Mouse (Mus musculus) MEL (cell line): ENCODE data around the gene Olfr13. TPM values are rescaled to one million over a fixed set of nuclear protein-coding genes. Genes with fewer than 3 reads are reported as not detected.
"Not testable (repeated sequence)": the region's sequence is repeated elsewhere in the genome, so short reads cannot be mapped to it uniquely, and the experiment has no call there.

Experiments used
- DNase-seq: peaks from one replicate; pipeline ENCODE4 v3.0.0; 2011; ENCODE audit warnings: low read depth, low spot score
- H3K27ac ChIP-seq: 2 replicates; pipeline ENCODE4 v1.5.1; 2012; ENCODE audit warnings: low read depth, mild to moderate bottlenecking, control low read depth, low read length, moderate library complexity; ENCODE audit not compliant: control insufficient read depth
- H3K27me3 ChIP-seq, 2 experiments: fragments of 150-350 bp in 1 of 2; sonication (generic) in 1 of 2; 2 replicates each; pipeline ENCODE4 v1.6.1; 2012; ENCODE audit warnings: low read length in 2 of 2, mild to moderate bottlenecking in 2 of 2, improper control_type of control experiment in 1 of 2, moderate library complexity in 1 of 2; ENCODE audit not compliant: insufficient read depth in 2 of 2, control insufficient read depth in 1 of 2
- H3K36me3 ChIP-seq, 2 experiments: 2 replicates each; pipeline ENCODE4 v1.6.1; 2012 to 2014; ENCODE audit warnings: low read length in 2 of 2, improper control_type of control experiment in 1 of 2, inconsistent platforms in 1 of 2, mild to moderate bottlenecking in 1 of 2; ENCODE audit not compliant: insufficient read depth in 2 of 2, control insufficient read depth in 1 of 2
- H3K4me1 ChIP-seq, 2 experiments: fragments of 150-350 bp in 1 of 2; sonication (generic) in 1 of 2; 2 replicates each; pipeline ENCODE4 v1.6.1; 2012; ENCODE audit warnings: low read length in 2 of 2, improper control_type of control experiment in 1 of 2, mild to moderate bottlenecking in 1 of 2; ENCODE audit not compliant: insufficient read depth in 2 of 2, control insufficient read depth in 1 of 2
- H3K4me3 ChIP-seq, 2 experiments: fragments of 150-350 bp in 1 of 2; sonication (generic) in 1 of 2; 2 replicates each; pipeline ENCODE4 v1.5.1; 2012; ENCODE audit warnings: low read depth in 2 of 2, low read length in 2 of 2, mild to moderate bottlenecking in 2 of 2, moderate library complexity in 2 of 2, control low read depth in 1 of 2, improper control_type of control experiment in 1 of 2; ENCODE audit not compliant: control insufficient read depth in 1 of 2, insufficient read depth in 1 of 2
- H3K79me2 ChIP-seq: 2 replicates; pipeline ENCODE4 v1.6.1; 2012; ENCODE audit warnings: mild to moderate bottlenecking, low read length, moderate library complexity; ENCODE audit not compliant: control insufficient read depth, poor library complexity, insufficient read depth
- H3K9ac ChIP-seq: 2 replicates; pipeline ENCODE4 v1.6.1; 2012; ENCODE audit warnings: low read depth, mild to moderate bottlenecking, control low read depth, low read length, moderate library complexity; ENCODE audit not compliant: control insufficient read depth, poor library complexity, severe bottlenecking
- H3K9me3 ChIP-seq: fragments of 150-350 bp; sonication (generic); replicated peaks from 2 replicates; pipeline ENCODE4 v1.6.1; 2012; ENCODE audit warnings: mild to moderate bottlenecking, low read length, improper control_type of control experiment, moderate library complexity; ENCODE audit not compliant: insufficient read depth
- CHD2 ChIP-seq: IDR thresholded peaks from 2 replicates; pipeline ENCODE4 v1.6.1; 2011; ENCODE audit warnings: low read length, improper control_type of control experiment
- CTCF ChIP-seq, 3 experiments: IDR thresholded peaks in 2 of 3; conservative IDR thresholded peaks in 1 of 3; 2 replicates each; pipeline ENCODE4 v1.5.1; 2011 to 2012; ENCODE audit warnings: low read length in 3 of 3, low read depth in 2 of 3, mild to moderate bottlenecking in 2 of 3, improper control_type of control experiment in 1 of 3, inconsistent platforms in 1 of 3, mixed read lengths in 1 of 3, moderate library complexity in 1 of 3; ENCODE audit not compliant: control insufficient read depth in 1 of 3, insufficient read depth in 1 of 3, poor library complexity in 1 of 3, severe bottlenecking in 1 of 3
- EP300 ChIP-seq, 2 experiments: IDR thresholded peaks; 2 replicates each; pipeline ENCODE4 v1.6.1; 2011; ENCODE audit warnings: improper control_type of control experiment in 2 of 2, low read length in 2 of 2, low read depth in 1 of 2, mild to moderate bottlenecking in 1 of 2
- HCFC1 ChIP-seq: IDR thresholded peaks from 2 replicates; pipeline ENCODE4 v1.6.1; 2012; ENCODE audit warnings: low read depth, mild to moderate bottlenecking, inconsistent platforms, low read length, improper control_type of control experiment, moderate library complexity
- KAT2A ChIP-seq: conservative IDR thresholded peaks from 2 replicates; pipeline ENCODE4 v1.6.1; 2012; ENCODE audit warnings: low read depth, low read length, improper control_type of control experiment, inconsistent platforms
- MAX ChIP-seq: IDR thresholded peaks from 2 replicates; pipeline ENCODE4 v1.6.1; 2011; ENCODE audit warnings: low read length, improper control_type of control experiment
- MAZ ChIP-seq: IDR thresholded peaks from 2 replicates; pipeline ENCODE4 v1.6.1; 2012; ENCODE audit warnings: low read depth, mild to moderate bottlenecking, inconsistent platforms, low read length, improper control_type of control experiment
- MXI1 ChIP-seq: IDR thresholded peaks from 2 replicates; pipeline ENCODE4 v1.6.1; 2011; ENCODE audit warnings: mild to moderate bottlenecking, low read depth, low read length, improper control_type of control experiment
- NRF1 ChIP-seq: IDR thresholded peaks from 2 replicates; pipeline ENCODE4 v1.6.1; 2014; ENCODE audit warnings: low read depth, mild to moderate bottlenecking, inconsistent platforms, low read length, improper control_type of control experiment, moderate library complexity; ENCODE audit not compliant: poor library complexity, insufficient read depth, severe bottlenecking
- POLR2A ChIP-seq, 2 experiments: IDR thresholded peaks; 2 replicates each; pipeline ENCODE4 v1.6.1; 2011 to 2012; ENCODE audit warnings: low read length in 2 of 2, mild to moderate bottlenecking in 2 of 2, control low read depth in 1 of 2, improper control_type of control experiment in 1 of 2, low read depth in 1 of 2, moderate library complexity in 1 of 2; ENCODE audit not compliant: control insufficient read depth in 1 of 2, insufficient read depth in 1 of 2, poor library complexity in 1 of 2
- POLR2AphosphoS2 ChIP-seq: IDR thresholded peaks from 2 replicates; pipeline ENCODE4 v1.6.1; 2011; ENCODE audit warnings: low read length, improper control_type of control experiment
- POLR2AphosphoS5 ChIP-seq: IDR thresholded peaks from 2 replicates; pipeline ENCODE4 v1.6.1; 2012; ENCODE audit warnings: low read depth, borderline replicate concordance, mild to moderate bottlenecking, inconsistent platforms, low read length, moderate library complexity, mixed read lengths
- TCF12 ChIP-seq: IDR thresholded peaks from 2 replicates; pipeline ENCODE4 v1.6.1; 2014; ENCODE audit warnings: low read depth, mild to moderate bottlenecking, inconsistent platforms, low read length, improper control_type of control experiment, moderate library complexity
- UBTF ChIP-seq: IDR thresholded peaks from 2 replicates; pipeline ENCODE4 v1.6.1; 2012; ENCODE audit warnings: low read depth, mild to moderate bottlenecking, inconsistent platforms, low read length, improper control_type of control experiment, moderate library complexity, borderline replicate concordance; ENCODE audit not compliant: insufficient read depth
- ZMIZ1 ChIP-seq: IDR thresholded peaks from 2 replicates; pipeline ENCODE4 v1.6.1; 2012; ENCODE audit warnings: low read depth, mild to moderate bottlenecking, inconsistent platforms, low read length, improper control_type of control experiment, moderate library complexity
- polyA plus RNA-seq, 2 experiments: library from polyadenylated mRNA; stranded (reverse) in 1 of 2; unstranded in 1 of 2; fragments of >175 nt in 1 of 2; fragments of >200 nt in 1 of 2; gene quantifications; 2 replicates each; pipeline versions ENCODE4 v1.2.1 to v1.2.4; 2012; ENCODE audit warnings: low replicate concordance in 2 of 2, low read depth in 1 of 2; ENCODE audit not compliant: insufficient read length in 2 of 2, insufficient read depth in 1 of 2, missing spikeins in 1 of 2
- total RNA-seq: library from RNA; depleted of rRNA; stranded (reverse); fragments of 300-350 nt; gene quantifications from 2 replicates; pipeline ENCODE4 v1.2.3, GENCODE M21; 2012; rRNA removed

Olfr13 gene
- total RNA-seq (not detected in 2 replicates), polyA plus RNA-seq (not detected)

DNA sequence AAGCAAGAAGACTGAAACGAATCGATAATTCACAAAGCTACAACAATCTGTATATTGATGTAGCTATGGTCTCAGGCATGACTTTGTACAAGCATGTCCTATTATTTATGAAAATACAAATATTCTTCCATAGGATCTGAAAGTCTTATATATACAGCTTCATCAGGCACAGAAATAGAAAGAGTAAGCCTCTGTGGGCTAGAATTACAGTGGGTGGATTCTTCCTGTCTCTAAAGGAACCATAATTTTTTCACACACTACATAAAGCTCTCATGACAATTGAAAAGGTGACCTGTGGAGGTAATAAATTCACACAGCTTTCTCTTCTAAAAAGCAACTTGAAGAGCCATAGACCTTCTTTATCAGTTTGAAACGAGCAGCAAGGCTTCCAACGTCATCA lies at the start of gene Olfr13:
Olfr13 (plus strand) TSS at position 301 of the 400 bp plus-strand sequence.
- no peak within 1 kb of the TSS for H3K4me3 ChIP-seq
- no peak within 1 kb of the TSS for H3K9ac ChIP-seq
- no peaks in the 10 kb centered on the region for H3K9me3 ChIP-seq
- no peak within 1 kb of the TSS for H3K27ac ChIP-seq
- DNase-seq = no peak
- no peaks in the 10 kb centered on the region for H3K27me3 ChIP-seq
- H3K79me2 ChIP-seq = no peaks in the 10 kb centered on the region
- TF ChIP-seq KAT2A = no peak
- no peaks in the 10 kb centered on the region for H3K4me1 ChIP-seq
- no peaks in the 10 kb centered on the region for H3K36me3 ChIP-seq

DNA sequence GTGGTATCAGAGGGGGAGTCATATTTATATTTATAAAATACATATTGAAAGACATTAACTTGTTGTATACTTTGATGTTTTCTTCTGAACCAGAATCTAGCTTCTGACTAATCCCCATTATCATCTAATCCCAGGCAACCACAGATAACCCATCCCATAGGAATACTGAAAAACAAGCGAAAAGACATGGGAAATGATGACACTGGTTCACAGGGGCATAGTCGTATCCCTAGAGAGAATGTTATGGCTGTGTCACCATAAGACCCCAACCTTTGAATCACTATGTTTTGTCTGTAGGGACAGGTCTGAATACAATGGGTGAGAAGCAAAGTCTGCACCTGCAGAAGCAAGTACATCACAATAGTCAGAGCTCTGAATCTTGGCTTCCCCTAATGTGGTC lies 25.7 kb upstream of the Olfr13 start, which contains the start of gene Olfr237-ps1:
Olfr237-ps1 (plus strand) TSS at position 301 of the 400 bp plus-strand sequence.
- not testable (repeated sequence) for H3K79me2 ChIP-seq, H3K27me3 ChIP-seq, H3K9me3 ChIP-seq, DNase-seq, H3K4me1 ChIP-seq, H3K27ac ChIP-seq, H3K9ac ChIP-seq, H3K4me3 ChIP-seq, H3K36me3 ChIP-seq

DNA sequence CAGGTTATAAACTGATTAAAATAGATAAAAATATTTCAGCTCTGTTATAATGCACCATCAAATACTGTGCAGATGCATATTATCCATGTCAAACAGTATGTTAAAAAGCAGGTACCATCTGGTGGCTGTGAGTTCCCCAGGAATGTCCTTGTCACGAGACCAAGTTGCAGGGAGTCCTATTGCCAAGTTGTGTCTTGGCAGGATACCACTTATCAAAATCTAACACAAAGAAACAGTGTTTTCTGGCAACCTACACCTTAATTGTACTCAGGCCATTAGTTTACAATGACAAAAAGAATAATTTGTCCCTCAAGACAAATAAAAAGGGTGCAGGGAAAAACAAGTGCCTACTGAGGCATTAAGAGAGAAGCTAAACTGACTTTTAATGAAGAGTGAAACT lies 12.4 kb upstream of the Olfr13 start:
- Histone ChIP-seq H3K36me3 (no peaks in the 10 kb centered on the region), H3K4me1 (no peaks in the 10 kb centered on the region), H3K79me2 (no peaks in the 10 kb centered on the region), H3K4me3 (no peak overlapping the region), H3K27ac (no peak overlapping the region), H3K27me3 (no peaks in the 10 kb centered on the region), H3K9ac (no peak overlapping the region), H3K9me3 (no peaks in the 10 kb centered on the region)
- TF ChIP-seq UBTF (no peak), HCFC1 (no peak), MXI1 (no peak), EP300 (IDR thresholded peaks at IDR 0.05; ENCODE audit: low read depth in 1 of 2, low read length in 2 of 2) (no peak), POLR2AphosphoS2 (no peak), TCF12 (no peak), ZMIZ1 (no peak), POLR2A (IDR thresholded peaks at IDR 0.05; ENCODE audit: control insufficient read depth in 1 of 2, insufficient read depth in 1 of 2, low read depth in 1 of 2, low read length in 2 of 2, poor library complexity in 1 of 2) (no peak), POLR2AphosphoS5 (no peak), MAZ (no peak), CHD2 (no peak), NRF1 (no peak), MAX (no peak), CTCF (IDR thresholded peaks at IDR 0.05 in 2 of 3, conservative IDR thresholded peaks at IDR 0.05 in 1 of 3; ENCODE audit: control insufficient read depth in 1 of 3, insufficient read depth in 1 of 3, low read depth in 2 of 3, low read length in 3 of 3, poor library complexity in 1 of 3, severe bottlenecking in 1 of 3) (no peak)
- no peak for DNase-seq
